Mouse (Mus musculus) megakaryocyte-erythroid progenitor cell, adult 5-6 weeks (primary cell): ENCODE measurements at regions not wholly inside any gene's neighbourhood (a gene's known extent, or its start where the extent isn't known, plus 50 kb on each side); places are given as distances from the start of the nearest gene placed in this dataset.
A peak's percentile ranks its signal among the peaks of the same experiment; 100 is the strongest.

Source experiments
- ATAC-seq: replicated peaks from 2 replicates; pipeline ENCODE4 v1.8.0; 2016; ENCODE audit warnings: mild to moderate bottlenecking, inconsistent platforms; ENCODE audit not compliant: severe bottlenecking, poor library complexity, low FRiP score, low TSS enrichment

- ATAC-seq = peak; percentile 60
Observed at GRCm38 (mm10) chr16:3231566-3231965, 359.3 kb upstream of the Olfr161 start.

- no peak for ATAC-seq
Observed at GRCm38 (mm10) chr16:3232610-3233009, 358.2 kb upstream of the Olfr161 start.

GRCm38 (mm10) chr16:3234063-3234462 is 356.8 kb upstream of the Olfr161 start:
- no peak for ATAC-seq

- 0 out of 2 replicates have a peak, but pooled peaks have one; percentile 10 for ATAC-seq
Observed at GRCm38 (mm10) chr16:3240982-3241719, 349.7 kb upstream of the Olfr161 start.

GRCm38 (mm10) chr16:3241939-3242338 is 348.9 kb upstream of the Olfr161 start:
- no peak for ATAC-seq

GRCm38 (mm10) chr16:3246422-3246821 is 344.4 kb upstream of the Olfr161 start:
- peak; percentile 38; the same call in 1 of the 2 replicates for ATAC-seq

GRCm38 (mm10) chr16:3247006-3247754 is 343.7 kb upstream of the Olfr161 start:
- 0 out of 2 replicates have a peak, but pooled peaks have one; percentile 23 for ATAC-seq

DNA sequence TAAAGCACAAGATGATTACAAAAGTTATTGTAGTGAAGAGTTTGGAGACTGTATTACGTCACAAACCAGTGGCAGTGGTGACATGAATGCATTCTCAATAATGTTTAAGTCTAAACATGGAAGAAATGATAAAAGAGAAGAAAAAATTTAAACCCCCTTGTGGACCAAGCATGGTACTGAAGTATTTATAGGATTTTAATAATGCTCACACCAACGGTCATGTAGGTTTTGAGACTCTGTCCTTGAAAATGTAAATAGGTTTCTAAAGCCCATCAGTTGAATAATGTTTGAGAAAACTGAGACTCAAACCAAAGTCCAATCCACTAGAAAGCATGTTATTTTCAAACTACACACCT is 343.1 kb upstream of the Olfr161 start:
- peak; percentile 46; the same call in 1 of the 2 replicates for ATAC-seq

GRCm38 (mm10) chr16:3253885-3254284 is 337.0 kb upstream of the Olfr161 start:
- ATAC-seq = no peak

DNA sequence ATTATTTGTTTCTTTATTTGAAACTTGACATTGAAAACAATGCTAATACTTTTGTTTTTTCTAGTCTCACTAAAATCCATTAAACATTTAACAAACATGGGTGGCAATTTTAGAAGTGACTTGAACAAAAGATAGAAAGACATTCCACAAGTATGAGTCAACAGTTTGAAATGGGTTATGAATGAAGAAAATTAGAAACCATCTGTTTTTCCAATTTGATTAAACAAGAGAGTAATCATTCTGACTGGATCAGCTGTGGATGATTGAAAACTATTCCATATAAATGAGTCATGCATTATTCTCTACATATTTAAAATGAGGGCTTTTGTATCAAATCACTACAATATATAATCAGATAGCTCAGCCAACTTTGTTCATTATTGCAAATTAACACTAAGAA is 334.8 kb upstream of the Olfr161 start:
- ATAC-seq = no peak

GRCm38 (mm10) chr16:3265351-3265750 is 325.5 kb upstream of the Olfr161 start:
- no peak for ATAC-seq

DNA sequence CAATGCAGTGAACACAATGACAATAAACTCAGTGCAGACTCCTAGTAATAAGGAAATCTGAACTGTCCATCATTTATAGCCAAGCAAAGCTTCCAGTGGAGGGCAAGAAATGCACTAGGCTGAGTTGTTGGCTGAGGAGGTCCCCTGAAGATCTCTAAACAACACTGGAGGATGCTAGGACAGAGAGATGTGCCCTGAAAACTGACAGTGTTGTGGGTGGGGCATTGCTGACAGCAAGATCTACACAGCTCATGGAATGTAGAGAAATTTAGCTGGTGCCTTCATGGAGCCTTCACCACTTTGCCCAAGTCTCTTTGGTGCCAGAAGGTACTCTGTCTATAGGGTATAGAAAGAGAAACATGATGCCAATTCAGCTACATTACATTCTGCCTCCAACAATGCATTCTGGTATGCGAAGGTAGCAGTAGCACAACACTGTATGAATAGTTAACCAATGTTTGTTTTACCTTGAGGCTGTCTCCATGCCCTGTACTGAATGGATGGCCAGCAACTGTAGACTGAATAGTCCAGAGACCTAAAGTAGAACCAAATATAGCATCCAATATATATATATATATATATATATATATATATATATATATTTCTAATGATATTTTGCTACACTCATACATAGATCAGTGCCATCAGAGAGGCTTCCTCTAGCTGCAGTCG is 318.9 kb upstream of the Olfr161 start:
- no peak; the same call in 1 of the 2 replicates for ATAC-seq

DNA sequence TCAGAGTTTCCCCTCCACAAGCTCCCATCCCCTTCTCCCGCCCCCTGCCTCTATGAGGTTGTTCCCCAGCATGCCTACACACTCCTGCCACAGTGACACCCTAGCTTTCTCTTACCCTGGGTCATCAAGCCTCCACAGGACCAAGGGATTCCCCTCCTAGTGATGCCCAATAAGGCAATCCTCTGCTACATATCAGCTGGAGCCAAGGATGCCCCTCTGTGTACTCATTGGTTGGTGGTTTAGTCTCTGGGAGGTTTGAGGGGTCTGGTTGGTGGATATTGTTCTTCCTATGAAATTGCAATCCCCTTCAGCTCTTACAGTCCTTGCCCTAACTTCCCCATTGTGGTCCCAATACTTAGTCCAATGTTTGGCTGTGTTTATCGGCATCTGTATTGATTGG is 317.4 kb upstream of the Olfr161 start:
- ATAC-seq = no peak
